Mouse (Mus musculus) heart, adult 2 months (tissue): ENCODE measurements around the gene Mcm8. TPM values are rescaled to one million over a fixed set of nuclear protein-coding genes. Genes with fewer than 3 reads are reported as not detected.

ENCODE experiments used
- DNase-seq, 2 experiments: peaks; one replicate each; pipeline ENCODE4 v3.0.0; 2021
- H3K27ac ChIP-seq: fragments of 200-600 bp; 2 replicates; pipeline ENCODE4 v1.8.1; 2022
- H3K27me3 ChIP-seq: fragments of 200-500 bp; 2 replicates; pipeline ENCODE4 v1.6.1; 2012; ENCODE audit warnings: mild to moderate bottlenecking, low read length, inconsistent platforms, mixed read lengths; ENCODE audit not compliant: control insufficient read depth, insufficient read depth
- H3K36me3 ChIP-seq: fragments of 200-500 bp; 2 replicates; pipeline ENCODE4 v1.6.1; 2012; ENCODE audit warnings: low read length, inconsistent platforms; ENCODE audit not compliant: control insufficient read depth, insufficient read depth
- H3K4me1 ChIP-seq: fragments of 200-500 bp; 2 replicates; pipeline ENCODE4 v1.6.1; 2011; ENCODE audit warnings: low read length; ENCODE audit not compliant: control insufficient read depth, insufficient read depth
- H3K4me3 ChIP-seq: fragments of 200-600 bp; 2 replicates; pipeline ENCODE4 v1.8.1; 2022
- H3K79me2 ChIP-seq: fragments of 200-500 bp; replicated peaks from 2 replicates; pipeline ENCODE4 v1.6.1; 2012; ENCODE audit warnings: mild to moderate bottlenecking, inconsistent platforms, low read length, moderate library complexity, mixed read lengths; ENCODE audit not compliant: control insufficient read depth, insufficient read depth
- H3K9ac ChIP-seq: fragments of 200-500 bp; 2 replicates; pipeline ENCODE4 v1.6.1; 2012; ENCODE audit warnings: low read depth, mild to moderate bottlenecking, control low read depth, inconsistent platforms, low read length, mixed read lengths
- CTCF ChIP-seq: fragments of 200-600 bp; IDR thresholded peaks from 2 replicates; pipeline ENCODE4 v1.8.1; 2022; ENCODE audit warnings: antibody characterized with exemption, mild to moderate bottlenecking, moderate library complexity
- EP300 ChIP-seq: fragments of 200-500 bp; IDR thresholded peaks from 2 replicates; pipeline ENCODE4 v1.6.1; 2011; ENCODE audit warnings: low read depth, low read length, control low read depth; ENCODE audit not compliant: insufficient read depth
- POLR2A ChIP-seq: fragments of 200-500 bp; IDR thresholded peaks from 2 replicates; pipeline ENCODE4 v1.6.1; 2011; ENCODE audit warnings: mild to moderate bottlenecking, low read depth, low read length, control low read depth; ENCODE audit not compliant: insufficient read depth
- WGBS: fragments of 180-500 bp; shearing (Covaris S2); methylation state at CpG from one replicate; pipeline ENCODE4 v1.1.7; 2018; 5-methylcytosine and 5-hydroxymethylcytosine counted together
- intact Hi-C: fragments of 180-260 bp; cut with DNase I; formaldehyde crosslinking; loops from one replicate; pipeline ENCODE4 v1.15.1; 2025
- long read RNA-seq: library from polyadenylated mRNA; stranded (forward); transcript quantifications from one replicate; pipeline ENCODE4 v2.0.0, GENCODE M21; 2021
- polyA plus RNA-seq: library from polyadenylated mRNA; depleted of rRNA; stranded (reverse); fragments of >200 nt; gene quantifications from 2 replicates; pipeline ENCODE4 v1.2.3, GENCODE M21; 2012; rRNA removed
- total RNA-seq, 2 experiments: library from RNA; stranded (reverse); gene quantifications; 2 replicates each; pipeline ENCODE4 v1.2.3; 2021

Gene Mcm8
- 1 to 10 TPM; 2.7 to 2.8 TPM for total RNA-seq
- polyA plus RNA-seq, result 0.82 and 2.0 TPM in 2 replicates
- long read RNA-seq, result 0 reads

- intact Hi-C loops, result loop anchor here (1.0 to 10.0 kb wide), 3 partner anchors 31 to 571 kb away; partner anchors contain the start of genes Crls1, Shld1 and Tmem230
- peak within 1 kb of the TSS; percentile 75 for H3K9ac ChIP-seq
- peak within 1 kb of the TSS; percentile 85 for H3K4me3 ChIP-seq
- TF ChIP-seq CTCF, result peak; percentile 64
- TF ChIP-seq EP300, result no peak
- TF ChIP-seq POLR2A, result 0 out of 2 replicates have a peak, but pooled peaks have one; percentile 23
- no peaks in the 10 kb centered on the region for H3K79me2 ChIP-seq
- WGBS, result under 1% methylated on average over 59 of the region's 59 CpGs
- DNase-seq, result peak; percentile 89 to 92
- peak within 1 kb of the TSS; percentile 64 for H3K27ac ChIP-seq
- no peaks in the 10 kb centered on the region for H3K36me3 ChIP-seq
- no peaks in the 10 kb centered on the region for H3K27me3 ChIP-seq
- peaks cover 2% of the 10 kb centered on the region for H3K4me1 ChIP-seq
These were observed at the start of gene Mcm8, which contains the start of gene Trmt6 for GRCm38 (mm10) chr2:132815608-132816314. Mcm8 (plus strand) TSS chr2:132816141. Trmt6 (minus strand) TSS chr2:132816055.

GRCm38 (mm10) chr2:132770822-132771221, 45.1 kb upstream of the Mcm8 start:
- 42% methylated on average over 1 of the region's 1 CpGs for WGBS

GRCm38 (mm10) chr2:132780978-132781377, 35.0 kb upstream of the Mcm8 start, which contains the start of gene Chgb:
Chgb (plus strand) TSS chr2:132781278.
- intact Hi-C loops, result no loop called here
- Histone ChIP-seq H3K27ac (no peak within 1 kb of the TSS), H3K4me1 (no peaks in the 10 kb centered on the region), H3K4me3 (no peak within 1 kb of the TSS), H3K36me3 (no peaks in the 10 kb centered on the region), H3K79me2 (no peaks in the 10 kb centered on the region), H3K27me3 (peaks cover 2% of the 10 kb centered on the region; the same call in 1 of the 2 replicates), H3K9ac (no peak within 1 kb of the TSS)
- DNase-seq, result no peak
- no peak for TF ChIP-seq CTCF
- TF ChIP-seq EP300, result no peak
- no peak for TF ChIP-seq POLR2A
- WGBS, result 10% methylated on average over 4 of the region's 4 CpGs

More at GRCm38 (mm10) chr2:132770822-132771221, 45.1 kb upstream of the Mcm8 start:
- no peaks in the 10 kb centered on the region for H3K79me2 ChIP-seq
- no peak for DNase-seq
- H3K9ac ChIP-seq, result no peak overlapping the region
- intact Hi-C loops, result no loop called here
- TF ChIP-seq EP300, result no peak
- no peak for TF ChIP-seq POLR2A
- no peak for TF ChIP-seq CTCF
- no peaks in the 10 kb centered on the region for H3K27me3 ChIP-seq
- H3K36me3 ChIP-seq, result no peaks in the 10 kb centered on the region
- no peak overlapping the region for H3K4me3 ChIP-seq
- no peak overlapping the region for H3K27ac ChIP-seq
- H3K4me1 ChIP-seq, result no peaks in the 10 kb centered on the region

GRCm38 (mm10) chr2:132781439-132782068, 34.4 kb upstream of the Mcm8 start:
- peak; percentile 81 to 84 for DNase-seq
- H3K4me1 ChIP-seq, result no peaks in the 10 kb centered on the region
- no peak overlapping the region for H3K4me3 ChIP-seq
- H3K27ac ChIP-seq, result no peak overlapping the region
- H3K36me3 ChIP-seq, result no peaks in the 10 kb centered on the region
- intact Hi-C loops, result no loop called here
- no peaks in the 10 kb centered on the region for H3K79me2 ChIP-seq
- TF ChIP-seq EP300 (0 out of 2 replicates have a peak, but pooled peaks have one; percentile 30), CTCF (no peak)
- WGBS, result 1% methylated on average over 40 of the region's 41 CpGs
- no peak overlapping the region for H3K9ac ChIP-seq
- peaks cover 2% of the 10 kb centered on the region; the same call in 1 of the 2 replicates for H3K27me3 ChIP-seq

GRCm38 (mm10) chr2:132784039-132784438, 31.9 kb upstream of the Mcm8 start:
- intact Hi-C loops, result no loop called here
- Histone ChIP-seq H3K4me1 (no peaks in the 10 kb centered on the region), H3K27me3 (peaks cover 2% of the 10 kb centered on the region; the same call in 1 of the 2 replicates), H3K9ac (no peak overlapping the region), H3K4me3 (no peak overlapping the region), H3K27ac (no peak overlapping the region), H3K36me3 (no peaks in the 10 kb centered on the region), H3K79me2 (no peaks in the 10 kb centered on the region)
- WGBS, result 77% methylated on average over 6 of the region's 6 CpGs
- no peak for TF ChIP-seq CTCF
- TF ChIP-seq POLR2A, result no peak
- TF ChIP-seq EP300, result no peak
- no peak for DNase-seq
